ENCODE assay signal across 9 mouse cellular contexts in genomic region chr5:112411514-112412335, GRCm38 (mm10). TPM values are rescaled to one million over a fixed set of nuclear protein-coding genes. Genes with fewer than 3 reads are reported as not detected.
DNase-seq lines count a peak whose midpoint lies in the region; ATAC-seq and TF ChIP-seq lines count a peak whose summit lies in the region.
"Had no signal": no experiment of that assay in that cellular context is flagged by ENCODE, and none has a peak within 500 bp of the region (broad histone marks: within the 10 kb centered on the region; RNA-seq: fewer than 3 reads in every experiment).

No protein-coding gene starts in this region.

- no peak overlapping the region for H3K27ac ChIP-seq in kidney, embryonic 15.5 days
- H3K27ac ChIP-seq in embryonic facial prominence, embryonic 15.5 days (replicated peaks): no peak overlapping the region
- H3K27ac ChIP-seq in stomach, postnatal 0 days (replicated peaks): no peak overlapping the region

- H3K27me3 ChIP-seq in kidney, embryonic 15.5 days: peaks cover 10% of the 10 kb centered on the region
- peaks cover 18% of the 10 kb centered on the region for H3K27me3 ChIP-seq in embryonic facial prominence, embryonic 15.5 days
- no peaks in the 10 kb centered on the region for H3K27me3 ChIP-seq in stomach, postnatal 0 days (ENCODE audit: control insufficient read depth, insufficient read depth, low read length)

- H3K4me1 ChIP-seq in kidney, embryonic 15.5 days: peaks cover 15% of the 10 kb centered on the region
- peaks cover 16% of the 10 kb centered on the region for H3K4me1 ChIP-seq in embryonic facial prominence, embryonic 15.5 days
- no peaks in the 10 kb centered on the region for H3K4me1 ChIP-seq in stomach, postnatal 0 days (replicated peaks; ENCODE audit: control insufficient read depth, insufficient read depth)

- intact Hi-C loops in left cerebral cortex, postnatal 14 days (cut with DNase I): no loop called here

- H3K4me2 ChIP-seq in kidney, embryonic 15.5 days: peak overlapping the region; percentile 38
- H3K4me2 ChIP-seq in embryonic facial prominence, embryonic 15.5 days (replicated peaks): peak overlapping the region; percentile 17; the same call in 1 of the 2 replicates
- no peak overlapping the region for H3K4me2 ChIP-seq in stomach, postnatal 0 days (replicated peaks; ENCODE audit: low read depth)

- H3K9ac ChIP-seq in kidney, embryonic 15.5 days: no peak overlapping the region
- no peak overlapping the region for H3K9ac ChIP-seq in embryonic facial prominence, embryonic 15.5 days
- H3K9ac ChIP-seq in stomach, postnatal 0 days (ENCODE audit: low read length): no peak overlapping the region

- no peak for TF ChIP-seq EP300 in stomach, postnatal 0 days (optimal IDR thresholded peaks at IDR 0.05)

- 7% methylated on average over 19 of the region's 19 CpGs for WGBS in kidney, embryonic 15.5 days
- WGBS in embryonic facial prominence, embryonic 15.5 days: 11% methylated on average over 19 of the region's 19 CpGs
- WGBS in stomach, postnatal 0 days: 11% methylated on average over 19 of the region's 19 CpGs

- DNase-seq in kidney, adult 8-10 months: no peak
- DNase-seq in left cerebral cortex, postnatal 14 days (ENCODE audit: low spot score in 2 of 2): peak; percentile 74 to 80
- peak; percentile 85 for DNase-seq in right cerebral cortex, adult 18-20 months
- no peak for DNase-seq in kidney, postnatal 10 days
- DNase-seq in kidney, postnatal 14 days: no peak
- no peak for DNase-seq in stomach, postnatal 0 days (ENCODE audit: low spot score)

- 0 out of 2 replicates have a peak, but pooled peaks cover 4% of the 10 kb centered on the region for H3K9me3 ChIP-seq in kidney, embryonic 15.5 days (replicated peaks)
- no peaks in the 10 kb centered on the region for H3K9me3 ChIP-seq in embryonic facial prominence, embryonic 15.5 days (replicated peaks)
- 0 out of 2 replicates have a peak, but pooled peaks cover 2% of the 10 kb centered on the region for H3K9me3 ChIP-seq in stomach, postnatal 0 days (ENCODE audit: control insufficient read depth, low read length)

- no peak overlapping the region for H3K4me3 ChIP-seq in kidney, embryonic 15.5 days (replicated peaks)
- no peak overlapping the region for H3K4me3 ChIP-seq in embryonic facial prominence, embryonic 15.5 days (replicated peaks)
- no peak overlapping the region for H3K4me3 ChIP-seq in stomach, postnatal 0 days (ENCODE audit: low read depth, low read length)

- TF ChIP-seq CTCF in stomach, postnatal 0 days (IDR thresholded peaks at IDR 0.05; ENCODE audit: low read depth): no peak

- no peaks in the 10 kb centered on the region for H3K36me3 ChIP-seq in kidney, embryonic 15.5 days
- H3K36me3 ChIP-seq in embryonic facial prominence, embryonic 15.5 days: no peaks in the 10 kb centered on the region
- no peaks in the 10 kb centered on the region for H3K36me3 ChIP-seq in stomach, postnatal 0 days (ENCODE audit: control insufficient read depth, insufficient read depth, low read length)

- no peak for ATAC-seq in kidney, embryonic 15.5 days (replicated peaks; ENCODE audit: low FRiP score)
- no peak for ATAC-seq in embryonic facial prominence, embryonic 15.5 days (ENCODE audit: insufficient number of reproducible peaks, low FRiP score, low TSS enrichment, low read depth)
- no peak for ATAC-seq in stomach, postnatal 0 days (ENCODE audit: low FRiP score, low TSS enrichment)

RNA-seq across cellular contexts. Expression of gene Asphd2, which starts 17.1 kb away (rescaled TPM):
- 6.9 and 8.1 TPM in 2 replicates for polyA plus RNA-seq in kidney, embryonic 15.5 days (2015; fragmentation: Nextera tagmentation; extraction: Ambion mirVana)
- polyA plus RNA-seq in embryonic facial prominence, embryonic 15.5 days (2015; fragmentation: Nextera tagmentation; extraction: Ambion mirVana): 18.3 and 19.4 TPM in 2 replicates
- total RNA-seq in left cerebral cortex, postnatal 14 days (2021): 100 to 1,000 TPM; 164 to 171 TPM
- polyA plus RNA-seq in stomach, postnatal 0 days (2015; fragmentation: Nextera tagmentation; extraction: Ambion mirVana): 4.4 and 4.6 TPM in 2 replicates

RNA-seq across cellular contexts. Expression of gene Gm6588, which starts 37.5 kb away (rescaled TPM):
- polyA plus RNA-seq in kidney, embryonic 15.5 days (2015; fragmentation: Nextera tagmentation; extraction: Ambion mirVana): not detected in 2 replicates
- polyA plus RNA-seq in embryonic facial prominence, embryonic 15.5 days (2015; fragmentation: Nextera tagmentation; extraction: Ambion mirVana): not detected in 2 replicates
- not detected for total RNA-seq in left cerebral cortex, postnatal 14 days (2021)
- polyA plus RNA-seq in stomach, postnatal 0 days (2015; fragmentation: Nextera tagmentation; extraction: Ambion mirVana): 0.05 TPM in 1 of 2 replicates, not detected in the other
- total RNA-seq: layer of hippocampus, postnatal 25 days had no signal

RNA-seq across cellular contexts. Expression of gene Gm6583, which starts 55.9 kb away (rescaled TPM):
- 0.19 and 0.26 TPM in 2 replicates for polyA plus RNA-seq in kidney, embryonic 15.5 days (2015; fragmentation: Nextera tagmentation; extraction: Ambion mirVana)
- polyA plus RNA-seq in embryonic facial prominence, embryonic 15.5 days (2015; fragmentation: Nextera tagmentation; extraction: Ambion mirVana): 0.29 and 0.31 TPM in 2 replicates
- total RNA-seq in left cerebral cortex, postnatal 14 days (2021): not detected
- polyA plus RNA-seq in stomach, postnatal 0 days (2015; fragmentation: Nextera tagmentation; extraction: Ambion mirVana): 0.08 and 0.13 TPM in 2 replicates
- total RNA-seq: layer of hippocampus, postnatal 25 days had no signal

Comparison
In these comparisons a context has a peak if more than half of its experiments do, and no peak if none do; other contexts are left out.
1. DNase-seq: peak in left cerebral cortex, postnatal 14 days (2 of 2) and right cerebral cortex, adult 18-20 months (single experiment); none in kidney, adult 8-10 months (0 of 2), kidney, postnatal 10 days (single experiment), kidney, postnatal 14 days (single experiment) and stomach, postnatal 0 days (single experiment).